Mouse (Mus musculus) central nervous system, embryonic 11.5 days (tissue): Measurements from ENCODE around the gene Olfr1161. TPM values are rescaled to one million over a fixed set of nuclear protein-coding genes. Genes with fewer than 3 reads are reported as not detected.

ENCODE experiments used
- polyA plus RNA-seq: library from polyadenylated mRNA; depleted of rRNA; stranded (reverse); fragments of >200 nt; gene quantifications from 2 replicates; pipeline ENCODE4 v1.2.3, GENCODE M21; 2012; rRNA removed

Olfr1161 gene
- not detected in 2 replicates for polyA plus RNA-seq

GRCm38 (mm10) chr2:88022474-88022873, at the start of gene Olfr1161:
Gene Olfr1161 (plus strand): TSS chr2:88022774.

GRCm38 (mm10) chr2:87974563-87974962, 48.0 kb upstream of the Olfr1161 start, which contains the start of gene Olfr74:
Gene Olfr74 (minus strand): TSS chr2:87974663.

GRCm38 (mm10) chr2:87989813-87990212, 32.8 kb upstream of the Olfr1161 start, which contains the start of gene Olfr1158:
Gene Olfr1158 (plus strand): TSS chr2:87990113.

GRCm38 (mm10) chr2:88007515-88008318, 14.9 kb upstream of the Olfr1161 start, which contains the start of gene Olfr1160:
Gene Olfr1160 (minus strand): TSS chr2:88008268.

GRCm38 (mm10) chr2:88037599-88037998, 15.0 kb downstream of the Olfr1161 start, which contains the start of gene Olfr73:
Gene Olfr73 (minus strand): TSS chr2:88037699.

GRCm38 (mm10) chr2:88051029-88051428, 28.5 kb downstream of the Olfr1161 start, which contains the start of gene Olfr1162:
Gene Olfr1162 (minus strand): TSS chr2:88051129.

GRCm38 (mm10) chr2:88071730-88072129, 49.2 kb downstream of the Olfr1161 start, which contains the start of gene Olfr1163:
Gene Olfr1163 (minus strand): TSS chr2:88071830.

Other genes starting within 250 kb of the Olfr1161 start
- gene Olfr152, start 243.3 kb upstream of the Olfr1161 start, polyA plus RNA-seq = not detected in 2 replicates
- gene Olfr1143, start 222.2 kb upstream of the Olfr1161 start, polyA plus RNA-seq = not detected in 2 replicates
- not detected in 2 replicates for gene Olfr1145, start 213.0 kb upstream of the Olfr1161 start, polyA plus RNA-seq
- gene Olfr1148, start 192.2 kb upstream of the Olfr1161 start, polyA plus RNA-seq = not detected in 2 replicates
- not detected in 2 replicates for gene Olfr1150-ps1, start 178.8 kb upstream of the Olfr1161 start, polyA plus RNA-seq
- gene Olfr1151, start 166.9 kb upstream of the Olfr1161 start, polyA plus RNA-seq = not detected in 2 replicates
- not detected in 2 replicates for gene Olfr1152, start 156.3 kb upstream of the Olfr1161 start, polyA plus RNA-seq
- gene Olfr1153, start 127.8 kb upstream of the Olfr1161 start, polyA plus RNA-seq = not detected in 2 replicates
- gene Olfr1154, start 117.6 kb upstream of the Olfr1161 start, polyA plus RNA-seq = not detected in 2 replicates
- not detected in 2 replicates for gene Olfr1155, start 77.6 kb upstream of the Olfr1161 start, polyA plus RNA-seq
- not detected in 2 replicates for gene Olfr1156, start 69.7 kb upstream of the Olfr1161 start, polyA plus RNA-seq
- not detected in 2 replicates for gene Olfr1157, start 54.5 kb upstream of the Olfr1161 start, polyA plus RNA-seq
- not detected in 2 replicates for gene Olfr74, start 48.1 kb upstream of the Olfr1161 start, polyA plus RNA-seq
- gene Olfr1158, start 32.7 kb upstream of the Olfr1161 start, polyA plus RNA-seq = not detected in 2 replicates
- not detected in 2 replicates for gene Olfr1160, start 14.5 kb upstream of the Olfr1161 start, polyA plus RNA-seq
- not detected in 2 replicates for gene Olfr73, start 14.9 kb downstream of the Olfr1161 start, polyA plus RNA-seq
- gene Olfr1162, start 28.4 kb downstream of the Olfr1161 start, polyA plus RNA-seq = not detected in 2 replicates
- not detected in 2 replicates for gene Olfr1163, start 49.1 kb downstream of the Olfr1161 start, polyA plus RNA-seq
- not detected in 2 replicates for gene Olfr1164, start 71.2 kb downstream of the Olfr1161 start, polyA plus RNA-seq
- gene Olfr1166, start 105.5 kb downstream of the Olfr1161 start, polyA plus RNA-seq = not detected in 2 replicates
- gene Olfr1167, start 132.4 kb downstream of the Olfr1161 start, polyA plus RNA-seq = not detected in 2 replicates
- gene Olfr1168, start 159.1 kb downstream of the Olfr1161 start, polyA plus RNA-seq = not detected in 2 replicates
- gene Olfr1170, start 205.6 kb downstream of the Olfr1161 start, polyA plus RNA-seq = not detected in 2 replicates